Mouse (Mus musculus) heart, adult 2 months (tissue): ENCODE measurements at regions not wholly inside any gene's neighbourhood (a gene's known extent, or its start where the extent isn't known, plus 50 kb on each side); places are given as distances from the start of the nearest gene placed in this dataset.

Experiments used
- CTCF ChIP-seq: fragments of 200-600 bp; IDR thresholded peaks from 2 replicates; pipeline ENCODE4 v1.8.1; 2022; ENCODE audit warnings: antibody characterized with exemption, mild to moderate bottlenecking, moderate library complexity
- POLR2A ChIP-seq: fragments of 200-500 bp; IDR thresholded peaks from 2 replicates; pipeline ENCODE4 v1.6.1; 2011; ENCODE audit warnings: mild to moderate bottlenecking, low read depth, low read length, control low read depth; ENCODE audit not compliant: insufficient read depth

GRCm38 (mm10) chr1:92772784-92773113, 58.7 kb upstream of the Gpc1 start:
- TF ChIP-seq POLR2A (peak; percentile 42; the same call in 1 of the 2 replicates), CTCF (no peak)
